Mouse (Mus musculus): Measurements from ENCODE around the gene Bfsp1. TPM values are rescaled to one million over a fixed set of nuclear protein-coding genes. Genes with fewer than 3 reads are reported as not detected.
A peak's percentile ranks its signal among the peaks of the same experiment; 100 is the strongest.

Gene Bfsp1
- 3.0 and 3.8 TPM in 2 replicates for polyA plus RNA-seq (2014; fragmentation: Nextera tagmentation; extraction: Ambion mirVana)

GRCm38 (mm10) chr2:143862484-143863231 lies at the start of gene Bfsp1:
Bfsp1 (minus strand) TSS chr2:143863173.
- Histone ChIP-seq H3K27ac (replicated peaks; ENCODE audit: low read depth, low read length) (peak within 1 kb of the TSS; percentile 53), H3K9ac (ENCODE audit: low read depth, low read length) (peak within 1 kb of the TSS; percentile 84), H3K4me1 (ENCODE audit: control insufficient read depth, insufficient read depth, low read length) (peaks cover 11% of the 10 kb centered on the region; the same call in 1 of the 2 replicates), H3K9me3 (ENCODE audit: control insufficient read depth, low read length) (no peaks in the 10 kb centered on the region), H3K4me3 (ENCODE audit: low read depth, low read length) (peak within 1 kb of the TSS; percentile 49), H3K36me3 (ENCODE audit: control insufficient read depth, insufficient read depth, low read length) (no peaks in the 10 kb centered on the region), H3K4me2 (ENCODE audit: low read depth, low read length) (peak within 1 kb of the TSS; percentile 75), H3K27me3 (replicated peaks; ENCODE audit: control insufficient read depth, insufficient read depth, low read length) (0 out of 2 replicates have a peak, but pooled peaks cover 3% of the 10 kb centered on the region)
- ATAC-seq (ENCODE audit: low read depth), result peak; percentile 86
- DNase-seq (ENCODE audit: low spot score), result peak; percentile 76
- 9% methylated on average over 22 of the region's 86 CpGs for WGBS

DNA sequence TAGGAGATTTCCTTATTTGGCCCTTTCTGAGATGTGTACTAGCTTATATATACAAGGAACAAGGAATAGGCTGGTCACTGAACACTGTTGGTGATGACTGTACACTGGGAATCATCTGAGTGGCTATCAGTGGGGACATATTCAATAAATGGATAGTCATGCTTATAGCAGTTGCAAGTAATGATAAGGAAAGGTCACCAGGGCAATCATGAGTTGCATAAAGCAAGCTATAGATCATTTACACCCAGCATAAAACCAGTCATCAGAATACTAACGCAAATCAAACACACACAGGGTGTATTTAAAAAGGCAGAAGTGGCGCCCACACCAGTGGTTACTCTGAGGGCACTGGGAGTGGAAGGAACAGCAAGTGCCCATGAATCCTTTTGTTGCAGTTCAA lies 49.2 kb upstream of the Bfsp1 start:
- H3K27ac ChIP-seq (replicated peaks; ENCODE audit: low read depth, low read length), result no peak overlapping the region
- no peaks in the 10 kb centered on the region for H3K36me3 ChIP-seq (ENCODE audit: control insufficient read depth, insufficient read depth, low read length)
- no peaks in the 10 kb centered on the region for H3K27me3 ChIP-seq (replicated peaks; ENCODE audit: control insufficient read depth, insufficient read depth, low read length)
- ATAC-seq (ENCODE audit: low read depth), result no peak
- no peaks in the 10 kb centered on the region for H3K9me3 ChIP-seq (ENCODE audit: control insufficient read depth, low read length)
- no peak overlapping the region for H3K4me2 ChIP-seq (ENCODE audit: low read depth, low read length)
- no peak overlapping the region for H3K9ac ChIP-seq (ENCODE audit: low read depth, low read length)
- no peak overlapping the region for H3K4me3 ChIP-seq (ENCODE audit: low read depth, low read length)
- peaks cover 6% of the 10 kb centered on the region for H3K4me1 ChIP-seq (ENCODE audit: control insufficient read depth, insufficient read depth, low read length)
- no peak for DNase-seq (ENCODE audit: low spot score)
- 96% methylated on average over 2 of the region's 2 CpGs for WGBS

- WGBS, result 77% methylated on average over 2 of the region's 2 CpGs
- Histone ChIP-seq H3K9ac (ENCODE audit: low read depth, low read length) (no peak overlapping the region), H3K4me2 (ENCODE audit: low read depth, low read length) (no peak overlapping the region), H3K4me3 (ENCODE audit: low read depth, low read length) (no peak overlapping the region), H3K36me3 (ENCODE audit: control insufficient read depth, insufficient read depth, low read length) (no peaks in the 10 kb centered on the region), H3K27ac (replicated peaks; ENCODE audit: low read depth, low read length) (no peak overlapping the region), H3K27me3 (replicated peaks; ENCODE audit: control insufficient read depth, insufficient read depth, low read length) (no peaks in the 10 kb centered on the region), H3K4me1 (ENCODE audit: control insufficient read depth, insufficient read depth, low read length) (no peaks in the 10 kb centered on the region), H3K9me3 (ENCODE audit: control insufficient read depth, low read length) (no peaks in the 10 kb centered on the region)
- DNase-seq (ENCODE audit: low spot score), result no peak
- no peak for ATAC-seq (ENCODE audit: low read depth)
Observed at GRCm38 (mm10) chr2:143909230-143909629, 46.3 kb upstream of the Bfsp1 start.

- Histone ChIP-seq H3K36me3 (ENCODE audit: control insufficient read depth, insufficient read depth, low read length) (no peaks in the 10 kb centered on the region), H3K4me1 (ENCODE audit: control insufficient read depth, insufficient read depth, low read length) (no peaks in the 10 kb centered on the region), H3K9me3 (ENCODE audit: control insufficient read depth, low read length) (no peaks in the 10 kb centered on the region), H3K4me2 (ENCODE audit: low read depth, low read length) (no peak overlapping the region), H3K27ac (replicated peaks; ENCODE audit: low read depth, low read length) (no peak overlapping the region), H3K9ac (ENCODE audit: low read depth, low read length) (no peak overlapping the region), H3K4me3 (ENCODE audit: low read depth, low read length) (no peak overlapping the region), H3K27me3 (replicated peaks; ENCODE audit: control insufficient read depth, insufficient read depth, low read length) (no peaks in the 10 kb centered on the region)
- ATAC-seq (ENCODE audit: low read depth), result no peak
- DNase-seq (ENCODE audit: low spot score), result no peak
- 77% methylated on average over 5 of the region's 5 CpGs for WGBS
Observed at GRCm38 (mm10) chr2:143904896-143905295, 41.9 kb upstream of the Bfsp1 start.

- Histone ChIP-seq H3K9ac (ENCODE audit: low read depth, low read length) (no peak overlapping the region), H3K4me2 (ENCODE audit: low read depth, low read length) (no peak overlapping the region), H3K36me3 (ENCODE audit: control insufficient read depth, insufficient read depth, low read length) (no peaks in the 10 kb centered on the region), H3K9me3 (ENCODE audit: control insufficient read depth, low read length) (no peaks in the 10 kb centered on the region), H3K4me1 (ENCODE audit: control insufficient read depth, insufficient read depth, low read length) (no peaks in the 10 kb centered on the region), H3K27ac (replicated peaks; ENCODE audit: low read depth, low read length) (no peak overlapping the region), H3K4me3 (ENCODE audit: low read depth, low read length) (no peak overlapping the region), H3K27me3 (replicated peaks; ENCODE audit: control insufficient read depth, insufficient read depth, low read length) (no peaks in the 10 kb centered on the region)
- WGBS, result 69% methylated on average over 9 of the region's 9 CpGs
- no peak for ATAC-seq (ENCODE audit: low read depth)
- DNase-seq (ENCODE audit: low spot score), result no peak
Observed at GRCm38 (mm10) chr2:143903376-143904045, 40.5 kb upstream of the Bfsp1 start.

- no peaks in the 10 kb centered on the region for H3K27me3 ChIP-seq (replicated peaks; ENCODE audit: control insufficient read depth, insufficient read depth, low read length)
- WGBS, result 71% methylated on average over 5 of the region's 5 CpGs
- no peak overlapping the region for H3K9ac ChIP-seq (ENCODE audit: low read depth, low read length)
- no peak overlapping the region for H3K4me3 ChIP-seq (ENCODE audit: low read depth, low read length)
- H3K27ac ChIP-seq (replicated peaks; ENCODE audit: low read depth, low read length), result no peak overlapping the region
- H3K4me1 ChIP-seq (ENCODE audit: control insufficient read depth, insufficient read depth, low read length), result no peaks in the 10 kb centered on the region
- H3K9me3 ChIP-seq (ENCODE audit: control insufficient read depth, low read length), result no peaks in the 10 kb centered on the region
- ATAC-seq (ENCODE audit: low read depth), result peak; percentile 37; the same call in 1 of the 2 replicates
- H3K4me2 ChIP-seq (ENCODE audit: low read depth, low read length), result no peak overlapping the region
- DNase-seq (ENCODE audit: low spot score), result peak; percentile 45
- no peaks in the 10 kb centered on the region for H3K36me3 ChIP-seq (ENCODE audit: control insufficient read depth, insufficient read depth, low read length)
Observed at GRCm38 (mm10) chr2:143900821-143901351, 37.9 kb upstream of the Bfsp1 start.

DNA sequence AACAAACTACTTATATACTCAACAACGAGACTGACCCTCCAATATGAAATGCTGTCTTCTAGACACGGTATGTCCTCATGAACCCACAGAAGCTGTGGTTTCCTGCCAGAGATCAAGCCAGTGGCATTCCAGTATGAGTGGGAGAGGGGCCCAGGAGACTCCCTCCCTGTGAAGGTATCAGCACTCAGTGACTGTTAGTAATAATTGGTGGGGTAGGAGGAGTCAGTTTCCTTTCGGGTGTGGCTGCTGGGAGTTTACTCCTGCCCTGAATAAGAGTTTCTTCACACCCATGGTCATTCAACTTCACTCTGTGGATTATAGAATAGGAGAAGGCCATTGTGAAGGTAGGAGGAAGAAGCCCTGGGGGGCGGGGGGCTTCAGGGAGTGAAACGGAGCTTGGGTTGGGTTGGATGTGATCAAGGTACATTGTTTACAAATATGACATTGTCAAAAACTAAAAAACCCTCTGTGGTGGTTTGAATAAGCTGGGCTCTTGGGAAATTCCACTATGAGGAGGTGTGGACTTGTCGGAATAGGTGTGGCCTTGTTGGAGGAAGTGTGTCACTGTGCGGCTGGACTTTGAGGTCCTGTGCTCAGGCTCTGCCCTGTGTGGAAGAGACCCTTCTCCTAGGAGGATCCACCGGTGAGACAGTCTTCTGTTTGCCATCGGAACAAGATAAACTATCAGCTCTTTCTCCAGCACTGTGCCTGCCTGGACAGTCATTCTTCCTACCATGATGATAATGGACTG lies 36.7 kb upstream of the Bfsp1 start:
- WGBS, result 85% methylated on average over 9 of the region's 9 CpGs
- Histone ChIP-seq H3K4me2 (ENCODE audit: low read depth, low read length) (no peak overlapping the region), H3K4me3 (ENCODE audit: low read depth, low read length) (no peak overlapping the region), H3K9me3 (ENCODE audit: control insufficient read depth, low read length) (no peaks in the 10 kb centered on the region), H3K4me1 (ENCODE audit: control insufficient read depth, insufficient read depth, low read length) (no peaks in the 10 kb centered on the region), H3K27me3 (replicated peaks; ENCODE audit: control insufficient read depth, insufficient read depth, low read length) (no peaks in the 10 kb centered on the region), H3K27ac (replicated peaks; ENCODE audit: low read depth, low read length) (no peak overlapping the region), H3K9ac (ENCODE audit: low read depth, low read length) (no peak overlapping the region), H3K36me3 (ENCODE audit: control insufficient read depth, insufficient read depth, low read length) (no peaks in the 10 kb centered on the region)
- DNase-seq (ENCODE audit: low spot score), result no peak
- no peak for ATAC-seq (ENCODE audit: low read depth)

GRCm38 (mm10) chr2:143891302-143892048 lies 28.5 kb upstream of the Bfsp1 start:
- H3K27me3 ChIP-seq (replicated peaks; ENCODE audit: control insufficient read depth, insufficient read depth, low read length), result no peaks in the 10 kb centered on the region
- DNase-seq (ENCODE audit: low spot score) (no peak), ATAC-seq (ENCODE audit: low read depth) (no peak)
- no peak overlapping the region for H3K4me2 ChIP-seq (ENCODE audit: low read depth, low read length)
- 78% methylated on average over 10 of the region's 10 CpGs for WGBS
- H3K36me3 ChIP-seq (ENCODE audit: control insufficient read depth, insufficient read depth, low read length), result no peaks in the 10 kb centered on the region
- no peak overlapping the region for H3K4me3 ChIP-seq (ENCODE audit: low read depth, low read length)
- no peak overlapping the region for H3K27ac ChIP-seq (replicated peaks; ENCODE audit: low read depth, low read length)
- no peaks in the 10 kb centered on the region for H3K9me3 ChIP-seq (ENCODE audit: control insufficient read depth, low read length)
- no peak overlapping the region for H3K9ac ChIP-seq (ENCODE audit: low read depth, low read length)
- no peaks in the 10 kb centered on the region for H3K4me1 ChIP-seq (ENCODE audit: control insufficient read depth, insufficient read depth, low read length)
